Mouse (Mus musculus) layer of hippocampus, adult 8-10 months (tissue): Measurements from ENCODE around the gene Hecw2. TPM values are rescaled to one million over a fixed set of nuclear protein-coding genes. Genes with fewer than 3 reads are reported as not detected.
A peak's percentile ranks its signal among the peaks of the same experiment; 100 is the strongest.

ENCODE experiments used
- DNase-seq, 2 experiments: peaks; one replicate each; pipeline ENCODE4 v3.0.0; 2022; ENCODE audit warnings: low spot score in 2 of 2
- total RNA-seq, 4 experiments: library from RNA; stranded (reverse); gene quantifications; 2 replicates each; pipeline ENCODE4 v1.2.4; 2022

Hecw2 gene
- total RNA-seq, 4 experiments from 2014 or later = 25.0 to 35.1 (median 26.9) TPM

- peak; percentile 20 to 46 for DNase-seq
These were observed 76.5 kb downstream of the Hecw2 start for GRCm38 (mm10) chr1:54118342-54118973.

- no peak for DNase-seq
These were observed 83.9 kb downstream of the Hecw2 start for GRCm38 (mm10) chr1:54110920-54111605.

GRCm38 (mm10) chr1:54109255-54109654 lies 85.7 kb downstream of the Hecw2 start:
- DNase-seq = no peak

- no peak for DNase-seq
These were observed 88.2 kb downstream of the Hecw2 start for GRCm38 (mm10) chr1:54106756-54107155.

GRCm38 (mm10) chr1:54079708-54080107 lies 115.3 kb downstream of the Hecw2 start:
- no peak for DNase-seq

GRCm38 (mm10) chr1:54074456-54074855 lies 120.5 kb downstream of the Hecw2 start:
- DNase-seq = no peak

GRCm38 (mm10) chr1:54070121-54070520 lies 124.8 kb downstream of the Hecw2 start:
- DNase-seq = no peak

GRCm38 (mm10) chr1:54068248-54068647 lies 126.7 kb downstream of the Hecw2 start:
- no peak for DNase-seq

GRCm38 (mm10) chr1:54065434-54065833 lies 129.5 kb downstream of the Hecw2 start:
- DNase-seq = peak; percentile 26 to 54

GRCm38 (mm10) chr1:54061078-54061477 lies 133.9 kb downstream of the Hecw2 start:
- DNase-seq = no peak

GRCm38 (mm10) chr1:54059731-54060130 lies 135.2 kb downstream of the Hecw2 start:
- no peak for DNase-seq

GRCm38 (mm10) chr1:54052771-54053170 lies 142.2 kb downstream of the Hecw2 start:
- no peak for DNase-seq

- DNase-seq = no peak
These were observed 148.0 kb downstream of the Hecw2 start for GRCm38 (mm10) chr1:54046923-54047322.

- DNase-seq = peak; percentile 22 to 41
These were observed 155.9 kb downstream of the Hecw2 start for GRCm38 (mm10) chr1:54039062-54039461.

GRCm38 (mm10) chr1:54017686-54018085 lies 177.3 kb downstream of the Hecw2 start:
- DNase-seq = no peak

- DNase-seq = no peak
These were observed 179.2 kb downstream of the Hecw2 start for GRCm38 (mm10) chr1:54015739-54016138.

- no peak for DNase-seq
These were observed 182.6 kb downstream of the Hecw2 start for GRCm38 (mm10) chr1:54012414-54012813.

GRCm38 (mm10) chr1:54009418-54010064 lies 185.4 kb downstream of the Hecw2 start:
- DNase-seq = no peak

GRCm38 (mm10) chr1:54005860-54006386 lies 189.0 kb downstream of the Hecw2 start:
- DNase-seq = no peak

- no peak for DNase-seq
These were observed 191.7 kb downstream of the Hecw2 start for GRCm38 (mm10) chr1:54003288-54003687.

GRCm38 (mm10) chr1:54002077-54002476 lies 192.9 kb downstream of the Hecw2 start:
- no peak for DNase-seq

GRCm38 (mm10) chr1:53997239-53997638 lies 197.7 kb downstream of the Hecw2 start:
- DNase-seq = no peak
